Mouse (Mus musculus) adrenal gland, adult 18-20 months (tissue): ENCODE measurements around the gene Gm6408. TPM values are rescaled to one million over a fixed set of nuclear protein-coding genes. Genes with fewer than 3 reads are reported as not detected.

Experiments used
- total RNA-seq, 2 experiments: library from RNA; stranded (reverse); gene quantifications; 1 replicate in 1 of 2; 2 replicates in 1 of 2; pipeline ENCODE4 v1.2.3; 2021

Gene Gm6408
- total RNA-seq, 2 experiments from 2014 or later: not detected

Other genes with a start within 250 kb of the Gm6408 start
- gene Wasf3, start 97.0 kb upstream of the Gm6408 start, total RNA-seq: 10 to 100 TPM; 12.7 to 21.1 TPM
- gene Gm6370, start 9.4 kb downstream of the Gm6408 start, total RNA-seq: not detected
- not detected for gene 4930449I24Rik, start 20.4 kb downstream of the Gm6408 start, total RNA-seq
- not detected for gene Gm3402, start 32.2 kb downstream of the Gm6408 start, total RNA-seq
- gene Gm3404, start 43.8 kb downstream of the Gm6408 start, total RNA-seq: not detected
- gene Gm3409, start 55.7 kb downstream of the Gm6408 start, total RNA-seq: not detected
- not detected for gene Gm3415, start 74.2 kb downstream of the Gm6408 start, total RNA-seq
- gene Gpr12, start 103.3 kb downstream of the Gm6408 start, total RNA-seq: under 1 TPM in 1 of 2 experiments, not detected in 1; 0.43 TPM